Mouse (Mus musculus) bone marrow macrophage, adult 2 months (primary cell): ENCODE measurements around the gene A830018L16Rik.

Experiments
- CTCF ChIP-seq: IDR thresholded peaks from 2 replicates; pipeline ENCODE4 v1.5.1; 2012; ENCODE audit warnings: low read depth, mild to moderate bottlenecking, low read length, moderate library complexity
- POLR2A ChIP-seq: IDR thresholded peaks from 2 replicates; pipeline ENCODE4 v1.6.1; 2012; ENCODE audit warnings: mild to moderate bottlenecking, low read depth, low read length, borderline replicate concordance

DNA sequence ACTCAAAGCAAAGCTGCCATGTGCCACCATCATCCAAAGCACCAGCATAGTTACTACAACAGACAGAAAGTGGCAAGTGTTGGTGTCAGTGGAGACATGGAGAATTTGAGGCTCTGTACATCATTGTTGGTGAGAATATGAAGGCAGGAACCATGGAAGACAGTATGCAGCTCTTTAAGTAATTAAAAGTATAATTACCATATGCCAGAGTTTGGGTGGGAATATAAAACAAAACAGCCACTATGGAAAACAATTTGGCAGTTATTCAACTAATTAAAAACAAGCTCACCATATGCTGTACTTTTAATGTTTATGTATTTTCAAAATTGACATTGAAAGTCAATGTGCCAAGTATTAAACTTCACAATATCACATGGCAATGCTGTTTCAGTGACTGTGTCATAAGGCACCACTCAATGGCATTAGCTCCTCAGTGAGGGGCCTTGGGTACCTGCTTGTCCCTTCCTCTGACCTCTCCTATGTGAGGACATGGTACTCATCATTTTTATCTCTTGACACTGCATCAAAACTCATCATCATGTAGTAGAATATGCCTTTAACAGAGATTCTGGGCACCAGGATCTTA lies 153.5 kb downstream of the A830018L16Rik start:
- TF ChIP-seq CTCF, result no peak
- TF ChIP-seq POLR2A, result no peak
